Mouse (Mus musculus) ES-E14 (cell line): ENCODE data around the gene Uvrag.

ENCODE experiments used
- HCFC1 ChIP-seq: IDR thresholded peaks from 2 replicates; pipeline ENCODE4 v1.6.1; 2012; ENCODE audit warnings: low read length, inconsistent platforms, borderline replicate concordance; ENCODE audit not compliant: insufficient read depth
- MAFK ChIP-seq: IDR thresholded peaks from 2 replicates; pipeline ENCODE4 v1.6.1; 2014; ENCODE audit warnings: mild to moderate bottlenecking, low read depth, low read length, inconsistent platforms; ENCODE audit not compliant: insufficient read depth
- ZC3H11A ChIP-seq: IDR thresholded peaks from 2 replicates; pipeline ENCODE4 v1.6.1; 2012; ENCODE audit warnings: low read depth, mild to moderate bottlenecking, inconsistent platforms, low read length, borderline replicate concordance

GRCm38 (mm10) chr7:99175118-99175517, 34.2 kb upstream of the Uvrag start:
- no peak for TF ChIP-seq HCFC1
- TF ChIP-seq ZC3H11A = no peak
- TF ChIP-seq MAFK = no peak
